Mouse (Mus musculus) kidney, embryonic 15.5 days (tissue): ENCODE measurements at regions not wholly inside any gene's neighbourhood (a gene's known extent, or its start where the extent isn't known, plus 50 kb on each side); places are given as distances from the start of the nearest gene placed in this dataset.

ENCODE experiments used
- ATAC-seq: fragments of 200-750 bp; cut with Nextera tagmentation; replicated peaks from 2 replicates; pipeline ENCODE4 v1.8.0; 2017; ENCODE audit warnings: moderate TSS enrichment; ENCODE audit not compliant: low FRiP score
- H3K27ac ChIP-seq: fragments of 300-500 bp; sonication (generic); 2 replicates; pipeline ENCODE4 v1.5.1; 2015; ENCODE audit warnings: mild to moderate bottlenecking, inconsistent platforms
- H3K27me3 ChIP-seq: fragments of 300-500 bp; sonication (generic); 2 replicates; pipeline ENCODE4 v1.6.1; 2015; ENCODE audit warnings: inconsistent platforms
- H3K36me3 ChIP-seq: fragments of 300-500 bp; sonication (generic); 2 replicates; pipeline ENCODE4 v1.6.1; 2015; ENCODE audit warnings: inconsistent platforms
- H3K4me1 ChIP-seq: fragments of 300-500 bp; sonication (generic); 2 replicates; pipeline ENCODE4 v1.6.1; 2015; ENCODE audit warnings: inconsistent platforms
- H3K4me2 ChIP-seq: fragments of 300-500 bp; sonication (generic); 2 replicates; pipeline ENCODE4 v1.6.1; 2015; ENCODE audit warnings: moderate library complexity, mild to moderate bottlenecking, inconsistent platforms
- H3K4me3 ChIP-seq: fragments of 300-500 bp; sonication (generic); replicated peaks from 2 replicates; pipeline ENCODE4 v1.5.1; 2015; ENCODE audit warnings: mild to moderate bottlenecking, inconsistent platforms
- H3K9ac ChIP-seq: fragments of 300-500 bp; sonication (generic); 2 replicates; pipeline ENCODE4 v1.6.1; 2015; ENCODE audit warnings: mild to moderate bottlenecking, inconsistent platforms
- H3K9me3 ChIP-seq: fragments of 300-500 bp; sonication (generic); replicated peaks from 2 replicates; pipeline ENCODE4 v1.6.1; 2016; ENCODE audit warnings: inconsistent platforms
- WGBS: fragments of 180-500 bp; shearing (Covaris S2); methylation state at CpG from one replicate; pipeline ENCODE4 v1.1.7; 2015; ENCODE audit warnings: mixed read lengths; 5-methylcytosine and 5-hydroxymethylcytosine counted together

DNA sequence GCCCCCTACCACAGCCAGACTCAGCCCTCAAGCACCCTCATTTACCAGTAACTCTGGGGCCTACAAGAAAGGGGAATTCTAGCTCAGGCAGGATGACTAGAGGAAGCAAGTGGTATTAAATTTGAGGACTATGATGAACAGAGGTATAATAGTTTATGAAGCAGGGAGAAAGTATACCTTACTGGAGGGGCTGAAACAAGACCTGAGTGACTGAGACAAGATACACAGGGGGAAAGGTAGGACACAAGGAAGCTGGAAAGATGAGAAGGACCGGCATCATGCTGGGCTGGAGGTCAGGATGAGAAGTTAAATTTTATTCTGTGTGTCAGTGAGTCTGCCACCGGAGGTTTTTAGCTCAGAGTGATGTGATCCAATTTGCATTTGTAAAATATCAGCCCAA, 417.2 kb upstream of the Smim15 start:
- 54% methylated on average over 2 of the region's 2 CpGs for WGBS
- Histone ChIP-seq H3K4me1 (peaks cover 14% of the 10 kb centered on the region), H3K27ac (peak overlapping the region; percentile 37; the same call in 1 of the 2 replicates), H3K27me3 (no peaks in the 10 kb centered on the region; the same call in 1 of the 2 replicates), H3K4me2 (peak overlapping the region; percentile 26; the same call in 1 of the 2 replicates), H3K9ac (no peak overlapping the region), H3K9me3 (no peaks in the 10 kb centered on the region), H3K36me3 (no peaks in the 10 kb centered on the region), H3K4me3 (no peak overlapping the region)
- ATAC-seq, result peak; percentile 68

- Histone ChIP-seq H3K36me3 (no peaks in the 10 kb centered on the region), H3K4me3 (0 out of 2 replicates have a peak overlapping the region, but pooled peaks have one; percentile 3), H3K27ac (peak overlapping the region; percentile 37; the same call in 1 of the 2 replicates), H3K9me3 (no peaks in the 10 kb centered on the region), H3K4me2 (peak overlapping the region; percentile 26), H3K4me1 (peaks cover 14% of the 10 kb centered on the region), H3K27me3 (no peaks in the 10 kb centered on the region; the same call in 1 of the 2 replicates), H3K9ac (no peak overlapping the region)
- 39% methylated on average over 8 of the region's 8 CpGs for WGBS
- peak; percentile 92 for ATAC-seq
These were observed 417.6 kb upstream of the Smim15 start for GRCm38 (mm10) chr13:107626670-107627069.

DNA sequence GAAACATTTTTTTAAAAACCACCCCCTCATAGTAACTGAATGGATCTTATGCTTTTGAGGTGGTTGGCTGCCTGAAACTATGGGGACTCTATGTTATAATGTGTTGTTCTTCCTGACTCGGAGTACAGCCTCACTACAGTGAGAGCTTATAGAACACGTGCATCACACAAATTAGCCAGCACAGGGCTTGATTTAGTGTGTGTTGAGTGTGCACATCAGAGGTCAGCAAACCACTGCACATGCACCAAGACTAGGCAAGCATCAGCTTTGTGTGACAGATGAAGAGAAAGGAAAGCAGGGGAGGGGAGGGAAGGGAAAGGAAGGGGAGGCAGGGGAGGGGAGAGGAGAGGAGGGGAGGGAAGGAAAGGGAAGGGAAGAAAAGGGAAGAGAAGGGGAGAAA, 422.9 kb upstream of the Smim15 start:
- Histone ChIP-seq H3K4me1 (peaks cover 28% of the 10 kb centered on the region), H3K27ac (no peak overlapping the region), H3K9ac (no peak overlapping the region), H3K36me3 (no peaks in the 10 kb centered on the region), H3K27me3 (no peaks in the 10 kb centered on the region; the same call in 1 of the 2 replicates), H3K9me3 (no peaks in the 10 kb centered on the region), H3K4me2 (no peak overlapping the region), H3K4me3 (no peak overlapping the region)
- WGBS, result 48% methylated on average over 2 of the region's 2 CpGs
- ATAC-seq, result no peak

DNA sequence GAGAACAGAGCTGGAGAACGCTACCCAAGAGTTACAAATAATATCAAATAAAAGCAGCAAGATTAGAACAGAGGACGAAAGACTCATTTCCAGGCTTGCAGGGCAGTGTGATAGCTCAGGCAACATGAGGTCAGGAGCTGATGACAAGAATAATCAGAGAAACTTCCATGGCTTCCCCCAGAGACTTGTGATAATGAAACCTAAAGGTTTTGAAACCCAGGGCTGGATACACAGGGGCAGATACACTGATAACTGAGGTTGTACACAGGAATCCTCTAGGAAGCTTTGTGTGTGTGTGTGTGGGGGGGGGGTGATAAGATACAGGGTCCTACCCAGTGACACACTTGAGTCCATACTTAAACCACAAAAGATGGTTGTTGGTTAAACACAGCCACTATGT, 423.4 kb upstream of the Smim15 start:
- ATAC-seq, result no peak
- no peaks in the 10 kb centered on the region for H3K36me3 ChIP-seq
- WGBS, result 79% methylated on average over 2 of the region's 2 CpGs
- H3K27ac ChIP-seq, result no peak overlapping the region
- H3K4me1 ChIP-seq, result peaks cover 27% of the 10 kb centered on the region
- H3K4me3 ChIP-seq, result no peak overlapping the region
- H3K27me3 ChIP-seq, result no peaks in the 10 kb centered on the region; the same call in 1 of the 2 replicates
- no peak overlapping the region for H3K4me2 ChIP-seq
- no peaks in the 10 kb centered on the region for H3K9me3 ChIP-seq
- H3K9ac ChIP-seq, result no peak overlapping the region

DNA sequence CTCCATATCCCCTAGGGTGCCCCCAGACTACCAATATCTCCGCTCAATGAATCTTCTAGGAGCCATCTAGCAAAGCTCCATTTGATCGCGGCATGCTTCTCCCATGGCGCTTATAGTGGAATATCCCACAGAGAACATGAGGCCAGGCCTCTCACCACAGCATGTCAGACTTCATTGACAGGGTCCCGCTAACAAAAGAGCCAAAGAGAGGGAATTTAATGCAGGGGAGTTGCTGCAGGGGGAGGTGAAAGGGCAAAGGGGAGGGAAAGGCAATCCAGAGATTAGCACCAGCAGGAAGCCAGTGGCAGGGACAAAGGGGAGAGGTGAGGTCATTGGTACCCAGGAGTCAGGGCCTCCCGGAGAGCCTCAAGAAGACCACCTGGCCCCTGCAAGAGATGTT, 424.0 kb upstream of the Smim15 start:
- no peak for ATAC-seq
- WGBS, result 25% methylated on average over 6 of the region's 6 CpGs
- Histone ChIP-seq H3K36me3 (no peaks in the 10 kb centered on the region), H3K9me3 (no peaks in the 10 kb centered on the region), H3K4me3 (no peak overlapping the region), H3K9ac (no peak overlapping the region), H3K4me1 (peaks cover 27% of the 10 kb centered on the region), H3K27me3 (no peaks in the 10 kb centered on the region; the same call in 1 of the 2 replicates), H3K27ac (no peak overlapping the region), H3K4me2 (no peak overlapping the region)

DNA sequence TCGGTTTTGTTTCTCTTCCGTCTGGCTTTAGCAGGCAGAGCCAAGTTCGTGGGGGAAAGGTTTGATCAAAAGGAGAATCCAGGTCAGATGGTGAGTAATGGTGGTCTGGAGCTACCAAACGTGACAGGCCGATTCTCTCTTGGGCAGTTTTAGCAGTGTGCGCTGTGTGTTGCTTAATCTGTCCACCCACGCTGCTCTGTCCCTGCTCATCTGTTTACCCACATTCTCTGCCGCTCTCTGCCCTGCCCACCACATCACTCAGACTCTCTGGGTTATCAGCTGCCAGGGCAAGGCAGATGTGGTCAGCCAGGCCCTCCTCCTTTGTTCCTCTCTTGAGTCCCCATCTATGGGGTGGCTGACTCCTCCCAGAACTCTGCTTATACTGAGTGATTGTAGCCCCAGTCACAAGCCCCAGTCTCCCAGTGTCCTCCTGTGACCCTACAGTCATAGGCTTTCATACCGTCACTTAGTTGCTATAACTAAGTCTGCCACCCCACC, 424.8 kb upstream of the Smim15 start:
- Histone ChIP-seq H3K36me3 (no peaks in the 10 kb centered on the region), H3K9ac (no peak overlapping the region), H3K4me3 (no peak overlapping the region), H3K4me2 (peak overlapping the region; percentile 32), H3K27ac (peak overlapping the region; percentile 56), H3K27me3 (no peaks in the 10 kb centered on the region; the same call in 1 of the 2 replicates), H3K4me1 (peaks cover 27% of the 10 kb centered on the region), H3K9me3 (no peaks in the 10 kb centered on the region)
- 27% methylated on average over 9 of the region's 9 CpGs for WGBS
- peak; percentile 80 for ATAC-seq

DNA sequence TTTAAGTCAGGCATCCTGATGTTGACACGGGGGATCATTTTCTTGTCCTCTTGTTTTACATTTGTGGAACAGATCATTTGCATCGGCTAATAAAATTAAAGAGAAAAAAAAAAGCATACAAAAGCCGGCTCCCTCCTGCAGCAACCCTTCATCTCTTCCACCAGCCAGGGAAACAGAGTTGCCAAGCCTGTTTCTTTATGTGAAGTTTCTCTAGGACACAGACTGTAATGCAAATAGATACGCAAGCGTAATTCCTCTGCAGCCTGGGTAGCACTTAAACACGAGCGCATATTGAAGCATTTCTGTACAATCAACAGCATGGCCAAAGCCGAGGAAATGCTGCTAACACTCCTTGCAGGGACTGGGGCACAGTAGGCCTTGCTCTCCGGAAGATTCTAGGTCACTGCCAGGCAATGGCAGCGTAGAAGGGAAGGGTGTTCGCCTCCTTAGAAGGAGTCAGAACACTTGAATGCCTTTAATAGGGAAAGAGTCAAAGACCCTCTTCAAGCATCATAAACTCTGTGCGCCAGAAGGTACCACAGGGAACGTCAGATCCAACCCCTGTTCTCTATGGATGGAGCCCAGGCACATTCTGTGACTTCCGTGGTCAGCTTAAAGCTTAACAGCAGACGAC, 425.3 kb upstream of the Smim15 start:
- H3K4me3 ChIP-seq, result no peak overlapping the region
- no peak overlapping the region for H3K9ac ChIP-seq
- H3K36me3 ChIP-seq, result no peaks in the 10 kb centered on the region
- ATAC-seq, result peak; percentile 68
- peak overlapping the region; percentile 32 for H3K4me2 ChIP-seq
- WGBS, result 38% methylated on average over 15 of the region's 15 CpGs
- no peaks in the 10 kb centered on the region for H3K9me3 ChIP-seq
- H3K4me1 ChIP-seq, result peaks cover 27% of the 10 kb centered on the region
- no peaks in the 10 kb centered on the region; the same call in 1 of the 2 replicates for H3K27me3 ChIP-seq
- H3K27ac ChIP-seq, result peak overlapping the region; percentile 56

- Histone ChIP-seq H3K27ac (no peak overlapping the region), H3K36me3 (no peaks in the 10 kb centered on the region), H3K27me3 (no peaks in the 10 kb centered on the region; the same call in 1 of the 2 replicates), H3K4me2 (no peak overlapping the region), H3K9me3 (no peaks in the 10 kb centered on the region), H3K9ac (no peak overlapping the region), H3K4me1 (peaks cover 27% of the 10 kb centered on the region), H3K4me3 (no peak overlapping the region)
- no peak for ATAC-seq
- 34% methylated on average over 8 of the region's 8 CpGs for WGBS
These were observed 425.9 kb upstream of the Smim15 start for GRCm38 (mm10) chr13:107618369-107618771.

GRCm38 (mm10) chr13:107617582-107617981, 426.7 kb upstream of the Smim15 start:
- H3K9ac ChIP-seq, result no peak overlapping the region
- H3K27ac ChIP-seq, result no peak overlapping the region
- H3K4me2 ChIP-seq, result no peak overlapping the region
- no peak for ATAC-seq
- peaks cover 27% of the 10 kb centered on the region for H3K4me1 ChIP-seq
- H3K27me3 ChIP-seq, result no peaks in the 10 kb centered on the region; the same call in 1 of the 2 replicates
- no peaks in the 10 kb centered on the region for H3K9me3 ChIP-seq
- no peak overlapping the region for H3K4me3 ChIP-seq
- WGBS, result 65% methylated on average over 2 of the region's 2 CpGs
- no peaks in the 10 kb centered on the region for H3K36me3 ChIP-seq

DNA sequence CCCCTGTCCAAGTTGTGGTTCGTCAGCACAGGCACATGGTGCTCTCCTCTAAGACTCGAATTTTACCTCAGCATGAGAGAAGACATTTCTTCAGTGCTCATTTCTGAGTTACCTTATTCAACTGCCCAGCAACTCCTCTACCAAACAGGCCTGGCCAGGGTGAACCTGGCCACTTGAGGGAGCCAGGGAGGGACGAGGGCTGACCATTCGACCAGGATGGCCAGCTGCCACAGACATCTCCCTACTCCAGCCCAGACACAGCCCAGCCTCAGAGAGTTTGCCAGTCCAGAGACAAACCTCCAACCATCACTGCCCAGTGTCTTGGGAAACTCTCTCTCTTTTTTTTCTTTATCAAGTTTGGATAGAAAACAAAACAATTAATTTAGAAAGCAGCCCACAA, 427.5 kb upstream of the Smim15 start:
- H3K4me2 ChIP-seq, result no peak overlapping the region
- H3K9ac ChIP-seq, result no peak overlapping the region
- H3K36me3 ChIP-seq, result no peaks in the 10 kb centered on the region
- H3K9me3 ChIP-seq, result no peaks in the 10 kb centered on the region
- WGBS, result 78% methylated on average over 4 of the region's 4 CpGs
- no peaks in the 10 kb centered on the region for H3K27me3 ChIP-seq
- peaks cover 27% of the 10 kb centered on the region for H3K4me1 ChIP-seq
- H3K27ac ChIP-seq, result no peak overlapping the region
- no peak overlapping the region for H3K4me3 ChIP-seq
- ATAC-seq, result no peak

GRCm38 (mm10) chr13:107608996-107609503, 435.2 kb upstream of the Smim15 start:
- H3K36me3 ChIP-seq, result no peaks in the 10 kb centered on the region
- H3K27me3 ChIP-seq, result no peaks in the 10 kb centered on the region
- no peaks in the 10 kb centered on the region for H3K4me1 ChIP-seq
- no peak for ATAC-seq
- WGBS, result 64% methylated on average over 3 of the region's 3 CpGs
- H3K9ac ChIP-seq, result no peak overlapping the region
- H3K27ac ChIP-seq, result no peak overlapping the region
- H3K4me2 ChIP-seq, result no peak overlapping the region
- H3K4me3 ChIP-seq, result no peak overlapping the region
- H3K9me3 ChIP-seq, result no peaks in the 10 kb centered on the region

- H3K27me3 ChIP-seq, result peaks cover 5% of the 10 kb centered on the region
- no peak overlapping the region for H3K4me3 ChIP-seq
- no peaks in the 10 kb centered on the region for H3K4me1 ChIP-seq
- H3K9me3 ChIP-seq, result no peaks in the 10 kb centered on the region
- no peaks in the 10 kb centered on the region for H3K36me3 ChIP-seq
- no peak for ATAC-seq
- 55% methylated on average over 4 of the region's 4 CpGs for WGBS
- no peak overlapping the region for H3K27ac ChIP-seq
- H3K4me2 ChIP-seq, result no peak overlapping the region
- H3K9ac ChIP-seq, result no peak overlapping the region
These were observed 437.0 kb upstream of the Smim15 start for GRCm38 (mm10) chr13:107607294-107607693.
